Mouse (Mus musculus) small intestine, adult 2 months (tissue): ENCODE results near the gene Tmem50a.

Experiments
- CTCF ChIP-seq: fragments of 200-500 bp; IDR thresholded peaks from 2 replicates; pipeline ENCODE4 v1.5.1; 2012; ENCODE audit warnings: low read depth, mild to moderate bottlenecking, control low read depth, inconsistent platforms, low read length, moderate library complexity, mixed read lengths; ENCODE audit not compliant: insufficient replicate concordance, insufficient read length; ENCODE audit errors: extremely low read depth
- POLR2A ChIP-seq: fragments of 200-500 bp; IDR thresholded peaks from 2 replicates; pipeline ENCODE4 v1.6.1; 2012; ENCODE audit warnings: low read depth, mild to moderate bottlenecking, control low read depth, inconsistent platforms, low read length, moderate library complexity

- TF ChIP-seq POLR2A (no peak), CTCF (peak; percentile 76; the same call in 1 of the 2 replicates)
These were observed 1.4 kb downstream of the Tmem50a start for GRCm38 (mm10) chr4:134913413-134913812.
